Comparison of ENCODE assay signal across 34 mouse cellular contexts in the genomic region with DNA sequence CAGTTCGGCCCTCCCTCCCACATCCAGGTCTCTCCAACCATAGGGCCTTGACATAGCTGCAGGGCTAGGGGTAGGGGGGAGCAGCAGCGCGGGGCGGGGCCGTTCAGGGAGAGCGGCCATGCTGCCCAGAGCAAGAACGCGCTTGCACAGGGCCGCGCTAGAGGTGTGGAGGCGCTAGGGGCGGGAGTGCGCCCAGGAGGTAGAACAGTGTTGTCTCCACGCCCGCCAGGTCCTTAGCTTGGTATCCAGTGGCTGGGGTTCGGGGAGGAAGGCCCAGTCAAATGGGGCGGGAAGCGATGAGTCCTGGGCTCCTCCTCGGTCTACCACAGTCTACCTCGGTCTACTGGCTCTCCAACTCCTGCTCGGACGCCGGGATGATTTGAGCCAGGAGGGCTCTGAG. TPM values are rescaled to one million over a fixed set of nuclear protein-coding genes. Genes with fewer than 3 reads are reported as not detected.
A peak's percentile ranks its signal among the peaks of the same experiment; 100 is the strongest.
DNase-seq lines count a peak whose midpoint lies in the region; ATAC-seq and TF ChIP-seq lines count a peak whose summit lies in the region.
"Had no signal": no experiment of that assay in that cellular context is flagged by ENCODE, and none has a peak within 500 bp of the region (broad histone marks: within the 10 kb centered on the region; RNA-seq: fewer than 3 reads in every experiment).

No protein-coding gene starts in this region.

- 55% methylated on average over 23 of the region's 23 CpGs for WGBS in embryonic facial prominence, embryonic 15.5 days
- WGBS in embryonic facial prominence, embryonic 10.5 days: 49% methylated on average over 23 of the region's 23 CpGs

- no peaks in the 10 kb centered on the region for H3K9me3 ChIP-seq in embryonic facial prominence, embryonic 15.5 days (replicated peaks)
- H3K9me3 ChIP-seq in embryonic facial prominence, embryonic 10.5 days: peaks cover 25% of the 10 kb centered on the region

- H3K36me3 ChIP-seq in embryonic facial prominence, embryonic 15.5 days: no peaks in the 10 kb centered on the region
- H3K36me3 ChIP-seq in embryonic facial prominence, embryonic 10.5 days (replicated peaks): no peaks in the 10 kb centered on the region
- H3K36me3 ChIP-seq in testis, adult 2 months (ENCODE audit: control insufficient read depth, insufficient read depth, low read length): no peaks in the 10 kb centered on the region
- H3K36me3 ChIP-seq: G1E; heart, embryonic 13.5 days; hindbrain, embryonic 12.5 days; hindbrain, embryonic 15.5 days had no signal

- H3K4me2 ChIP-seq in embryonic facial prominence, embryonic 15.5 days (replicated peaks): no peak overlapping the region
- H3K4me2 ChIP-seq: heart, embryonic 13.5 days; hindbrain, embryonic 12.5 days; hindbrain, embryonic 15.5 days had no signal

- H3K4me3 ChIP-seq in embryonic facial prominence, embryonic 15.5 days (replicated peaks): no peak overlapping the region
- H3K4me3 ChIP-seq in embryonic facial prominence, embryonic 10.5 days: no peak overlapping the region
- peak overlapping the region; percentile 86 for H3K4me3 ChIP-seq in testis, adult 2 months (ENCODE audit: control insufficient read depth, low read depth, low read length)
- H3K4me3 ChIP-seq: heart, embryonic 13.5 days; hindbrain, embryonic 12.5 days; hindbrain, embryonic 15.5 days had no signal

- no peak for DNase-seq in embryonic facial prominence, embryonic 10.5 days (ENCODE audit: low spot score)
- DNase-seq in testis, postnatal 10 days (ENCODE audit: low spot score): no peak
- peak; percentile 88 for DNase-seq in R1 (ENCODE audit: low read depth, low spot score)
- no peak for DNase-seq in layer of hippocampus, postnatal 10 days (ENCODE audit: low spot score in 2 of 2)
- DNase-seq in cerebellum, postnatal 36 days: no peak
- DNase-seq: adrenal gland, postnatal 10 days; adrenal gland, postnatal 36 days; cerebellum, adult 18-20 months; cerebellum, adult 9-10 months; cerebellum, postnatal 14 days; embryo, embryonic 11 days; gastrocnemius, postnatal 25 days; heart, adult 18-20 months had no signal

- H3K4me1 ChIP-seq in embryonic facial prominence, embryonic 15.5 days: no peaks in the 10 kb centered on the region
- no peaks in the 10 kb centered on the region for H3K4me1 ChIP-seq in embryonic facial prominence, embryonic 10.5 days
- H3K4me1 ChIP-seq in testis, adult 2 months (ENCODE audit: control insufficient read depth, insufficient read depth, low read length): no peaks in the 10 kb centered on the region
- H3K4me1 ChIP-seq: heart, embryonic 13.5 days; hindbrain, embryonic 12.5 days; hindbrain, embryonic 15.5 days had no signal

- H3K27ac ChIP-seq in embryonic facial prominence, embryonic 15.5 days (replicated peaks): no peak overlapping the region
- H3K27ac ChIP-seq in embryonic facial prominence, embryonic 10.5 days (replicated peaks): no peak overlapping the region
- H3K27ac ChIP-seq in testis, adult 2 months (ENCODE audit: control insufficient read depth, insufficient read depth, low read depth, low read length): no peak overlapping the region
- H3K27ac ChIP-seq: heart, embryonic 13.5 days; hindbrain, embryonic 12.5 days; hindbrain, embryonic 15.5 days had no signal

- TF ChIP-seq CTCF in testis, adult 2 months (IDR thresholded peaks at IDR 0.05; ENCODE audit: control insufficient read depth, insufficient read depth, insufficient replicate concordance, low read depth, low read length): no peak

- TF ChIP-seq POLR2A in testis, adult 2 months (IDR thresholded peaks at IDR 0.05; ENCODE audit: control insufficient read depth, low read depth, low read length): no peak

- no peaks in the 10 kb centered on the region for H3K27me3 ChIP-seq in embryonic facial prominence, embryonic 15.5 days
- H3K27me3 ChIP-seq in embryonic facial prominence, embryonic 10.5 days (replicated peaks; ENCODE audit: low read depth, poor library complexity, severe bottlenecking): no peaks in the 10 kb centered on the region
- H3K27me3 ChIP-seq in testis, adult 2 months (ENCODE audit: control insufficient read depth, insufficient read depth, low read length): no peaks in the 10 kb centered on the region
- H3K27me3 ChIP-seq: heart, embryonic 13.5 days; hindbrain, embryonic 12.5 days; hindbrain, embryonic 15.5 days; Patski had no signal

- H3K9ac ChIP-seq in embryonic facial prominence, embryonic 15.5 days: no peak overlapping the region
- H3K9ac ChIP-seq: heart, embryonic 13.5 days; hindbrain, embryonic 12.5 days; hindbrain, embryonic 15.5 days had no signal

- ATAC-seq in embryonic facial prominence, embryonic 15.5 days (ENCODE audit: insufficient number of reproducible peaks, low FRiP score, low TSS enrichment, low read depth): 0 out of 2 replicates have a peak, but pooled peaks have one; percentile 57
- ATAC-seq in monocyte, adult 5-6 weeks (replicated peaks; ENCODE audit: insufficient number of reproducible peaks, low FRiP score, low TSS enrichment, poor library complexity, severe bottlenecking): no peak
- ATAC-seq: forebrain, embryonic 14.5 days; intestine, postnatal 0 days; Patski had no signal

RNA-seq across cellular contexts. Expression of gene Gm2381, which starts 11.1 kb away (rescaled TPM):
- not detected in 2 replicates for polyA plus RNA-seq in embryonic facial prominence, embryonic 15.5 days (2015; fragmentation: Nextera tagmentation; extraction: Ambion mirVana)
- not detected in 2 replicates for polyA plus RNA-seq in embryonic facial prominence, embryonic 10.5 days (2016; fragmentation: Nextera tagmentation; extraction: Ambion mirVana)
- polyA plus RNA-seq in testis, adult 2 months (2012; rRNA removed): 0.05 and 0.16 TPM in 2 replicates
- under 1 TPM; 0.18 to 0.25 TPM for total RNA-seq in layer of hippocampus, postnatal 10 days (2021)
- not detected in 3 replicates for total RNA-seq in monocyte, adult 5-6 weeks (2017)
- total RNA-seq: common myeloid progenitor, adult 5-6 weeks; G1E; gastrocnemius, postnatal 25 days; hematopoietic stem cell, adult 5-6 weeks had no signal
- polyA plus RNA-seq: embryonic facial prominence, embryonic 11.5 days; embryonic facial prominence, embryonic 14.5 days; forebrain, embryonic 11.5 days; forebrain, embryonic 14.5 days; G1E; gonadal fat pad, adult 2 months; heart, embryonic 13.5 days; heart, postnatal 0 days; hindbrain, embryonic 12.5 days; hindbrain, embryonic 15.5 days; intestine, embryonic 14.5 days; intestine, postnatal 0 days had no signal

RNA-seq across cellular contexts. Expression of gene Vmn2r63, which starts 55.5 kb away (rescaled TPM):
- not detected in 2 replicates for polyA plus RNA-seq in embryonic facial prominence, embryonic 15.5 days (2015; fragmentation: Nextera tagmentation; extraction: Ambion mirVana)
- polyA plus RNA-seq in embryonic facial prominence, embryonic 10.5 days (2016; fragmentation: Nextera tagmentation; extraction: Ambion mirVana): not detected in 2 replicates
- not detected in 2 replicates for polyA plus RNA-seq in testis, adult 2 months (2012; rRNA removed)
- not detected for total RNA-seq in layer of hippocampus, postnatal 10 days (2021)
- not detected in 3 replicates for total RNA-seq in monocyte, adult 5-6 weeks (2017)
- total RNA-seq: adrenal gland, adult 18-20 months; adrenal gland, postnatal 10 days; adrenal gland, postnatal 36 days; common myeloid progenitor, adult 5-6 weeks; gastrocnemius, adult 8-10 months; gastrocnemius, postnatal 25 days; heart, adult 18-20 months; heart, postnatal 25 days; hematopoietic stem cell, adult 5-6 weeks had no signal
- polyA plus RNA-seq: embryonic facial prominence, embryonic 11.5 days; embryonic facial prominence, embryonic 14.5 days; forebrain, embryonic 11.5 days; forebrain, embryonic 14.5 days; G1E; gonadal fat pad, adult 2 months; heart, embryonic 13.5 days; heart, postnatal 0 days; hindbrain, embryonic 12.5 days; hindbrain, embryonic 15.5 days; intestine, embryonic 14.5 days; intestine, postnatal 0 days had no signal
